Mouse (Mus musculus) small intestine, adult 2 months (tissue): ENCODE measurements around the gene Gm49661. TPM values are rescaled to one million over a fixed set of nuclear protein-coding genes. Genes with fewer than 3 reads are reported as not detected.

Experiments
- H3K27ac ChIP-seq: fragments of 200-500 bp; 2 replicates; pipeline ENCODE4 v1.5.1; 2012; ENCODE audit warnings: low read depth, low read length, control low read depth, inconsistent platforms; ENCODE audit not compliant: insufficient read depth
- H3K27me3 ChIP-seq: fragments of 200-500 bp; 2 replicates; pipeline ENCODE4 v1.6.1; 2012; ENCODE audit warnings: mild to moderate bottlenecking, moderate library complexity, low read length, inconsistent platforms; ENCODE audit not compliant: control insufficient read depth, insufficient read depth
- H3K36me3 ChIP-seq: fragments of 200-500 bp; 2 replicates; pipeline ENCODE4 v1.6.1; 2012; ENCODE audit warnings: mild to moderate bottlenecking, low read length, control low read depth, inconsistent platforms; ENCODE audit not compliant: control insufficient read depth, insufficient read depth
- H3K4me1 ChIP-seq: fragments of 200-500 bp; 2 replicates; pipeline ENCODE4 v1.6.1; 2012; ENCODE audit warnings: low read length, inconsistent platforms, mixed read lengths; ENCODE audit not compliant: control insufficient read depth, insufficient read depth, insufficient read length
- H3K4me3 ChIP-seq: fragments of 200-500 bp; 2 replicates; pipeline ENCODE4 v1.5.1; 2012; ENCODE audit warnings: low read depth, mild to moderate bottlenecking, control low read depth, inconsistent platforms, low read length, moderate library complexity
- CTCF ChIP-seq: fragments of 200-500 bp; IDR thresholded peaks from 2 replicates; pipeline ENCODE4 v1.5.1; 2012; ENCODE audit warnings: low read depth, mild to moderate bottlenecking, control low read depth, inconsistent platforms, low read length, moderate library complexity, mixed read lengths; ENCODE audit not compliant: insufficient replicate concordance, insufficient read length; ENCODE audit errors: extremely low read depth
- POLR2A ChIP-seq: fragments of 200-500 bp; IDR thresholded peaks from 2 replicates; pipeline ENCODE4 v1.6.1; 2012; ENCODE audit warnings: low read depth, mild to moderate bottlenecking, control low read depth, inconsistent platforms, low read length, moderate library complexity
- WGBS: fragments of 180-500 bp; shearing (Covaris S2); methylation state at CpG from one replicate; pipeline ENCODE4 v1.1.7; 2018; 5-methylcytosine and 5-hydroxymethylcytosine counted together
- polyA plus RNA-seq: library from polyadenylated mRNA; depleted of rRNA; stranded (reverse); fragments of >200 nt; gene quantifications from 2 replicates; pipeline ENCODE4 v1.2.3, GENCODE M21; 2012

Gene Gm49661
- polyA plus RNA-seq, 1 experiment = not detected

DNA sequence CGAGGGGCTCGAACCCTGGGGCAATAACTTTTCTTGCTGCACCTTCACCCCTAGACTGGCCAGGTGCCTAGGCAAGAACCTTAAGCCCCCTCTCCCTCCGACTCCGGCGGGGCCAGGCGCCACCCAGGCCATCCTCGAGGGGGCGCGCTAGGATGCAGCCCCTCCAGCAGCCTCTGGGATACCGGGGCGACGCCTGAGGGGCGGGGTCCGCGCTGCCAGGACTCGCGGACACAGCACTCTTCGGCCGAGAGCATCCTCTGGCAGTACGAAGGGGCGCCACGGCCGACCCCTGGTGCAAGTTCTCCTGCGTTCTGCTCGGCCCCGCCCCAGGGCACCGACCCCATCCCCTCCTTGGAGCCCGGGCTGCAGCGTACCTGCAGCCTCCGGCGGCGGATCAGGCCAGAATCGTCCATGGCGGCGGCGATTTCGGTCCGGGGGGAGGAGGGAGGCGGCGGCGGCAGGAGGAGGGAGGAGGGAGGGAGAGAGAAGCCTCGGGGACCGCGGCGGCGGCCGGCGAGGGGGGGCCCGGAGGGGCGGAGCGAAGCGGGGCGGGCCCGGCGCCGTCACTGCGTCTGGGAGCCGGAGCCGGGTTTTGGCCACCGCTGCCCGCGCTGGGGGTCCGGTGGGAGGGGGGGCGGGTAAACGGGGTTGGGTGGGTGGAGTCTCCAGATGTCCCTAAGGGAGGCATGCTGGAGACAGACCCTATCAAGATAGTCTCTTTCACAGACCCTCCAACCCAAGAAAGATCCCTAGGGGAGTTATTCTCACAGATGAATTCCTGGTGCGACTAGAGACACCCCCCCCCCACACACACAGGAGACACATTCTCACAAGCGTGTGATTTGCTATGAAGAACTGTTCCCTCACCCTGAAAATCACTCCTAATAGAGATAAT lies 23.4 kb downstream of the Gm49661 start:
- H3K4me1 ChIP-seq = peaks cover 3% of the 10 kb centered on the region; the same call in 1 of the 2 replicates
- 2% methylated on average over 60 of the region's 67 CpGs for WGBS
- peak overlapping the region; percentile 26 for H3K4me3 ChIP-seq
- TF ChIP-seq POLR2A (no peak), CTCF (no peak)
- no peaks in the 10 kb centered on the region for H3K36me3 ChIP-seq
- H3K27me3 ChIP-seq = peaks cover 44% of the 10 kb centered on the region
- no peak overlapping the region for H3K27ac ChIP-seq

DNA sequence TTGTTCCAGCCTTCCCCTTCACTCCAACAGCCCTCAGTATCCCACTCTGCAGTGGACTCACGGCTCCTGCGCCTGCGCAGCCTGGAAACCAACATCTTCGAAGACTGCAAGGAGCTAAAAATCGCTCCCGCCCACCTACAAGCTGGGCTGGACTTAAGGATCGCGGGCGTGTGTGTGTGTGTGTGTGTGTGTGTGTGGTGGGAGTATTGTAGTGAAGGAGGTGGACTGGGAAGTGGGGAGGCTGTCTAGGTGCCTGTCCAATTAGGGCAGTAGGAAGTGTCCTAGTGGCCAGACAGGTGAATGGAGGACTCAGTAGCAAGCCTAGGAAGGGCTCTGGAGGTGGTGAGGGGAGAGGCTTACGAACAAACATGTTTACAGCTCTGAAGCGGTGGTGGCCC lies 24.0 kb downstream of the Gm49661 start:
- Histone ChIP-seq H3K4me1 (peaks cover 3% of the 10 kb centered on the region; the same call in 1 of the 2 replicates), H3K36me3 (no peaks in the 10 kb centered on the region), H3K27ac (no peak overlapping the region), H3K27me3 (peaks cover 41% of the 10 kb centered on the region), H3K4me3 (no peak overlapping the region)
- TF ChIP-seq POLR2A (no peak), CTCF (no peak)
- 7% methylated on average over 11 of the region's 11 CpGs for WGBS

DNA sequence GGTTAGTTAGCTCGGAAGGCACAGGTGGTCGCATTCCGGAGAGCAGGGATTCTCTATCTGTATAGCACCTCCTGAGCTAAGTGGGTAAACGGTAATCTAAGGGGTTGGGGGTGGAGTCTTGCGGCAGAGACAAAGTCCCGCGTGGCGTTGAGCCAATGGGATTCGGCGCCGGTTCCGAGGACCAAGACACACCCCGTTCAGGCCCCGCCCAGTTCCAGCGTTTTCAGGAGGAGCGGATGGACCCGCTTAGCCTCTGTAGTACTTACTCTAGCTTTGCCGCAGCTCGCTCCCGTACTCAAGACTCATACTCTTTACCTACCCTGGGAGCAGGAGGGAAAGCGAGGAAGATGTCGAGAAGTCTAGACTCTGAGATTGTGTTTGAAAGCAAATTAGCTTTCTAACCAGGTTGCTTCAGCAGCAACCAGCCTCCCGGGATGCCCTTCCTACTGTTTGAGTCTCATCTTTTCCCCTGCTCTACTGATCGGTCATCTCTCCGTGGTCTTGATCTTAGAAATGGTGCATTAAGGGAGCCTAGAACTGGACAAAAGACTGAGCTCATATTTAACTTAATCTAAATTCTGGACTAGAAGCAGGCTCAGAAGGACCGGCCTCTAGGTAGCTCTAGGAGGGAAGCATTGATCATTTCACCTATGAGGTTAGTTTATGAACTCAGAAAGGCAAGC lies 24.6 kb downstream of the Gm49661 start:
- no peak overlapping the region for H3K4me3 ChIP-seq
- H3K27me3 ChIP-seq = peaks cover 35% of the 10 kb centered on the region

DNA sequence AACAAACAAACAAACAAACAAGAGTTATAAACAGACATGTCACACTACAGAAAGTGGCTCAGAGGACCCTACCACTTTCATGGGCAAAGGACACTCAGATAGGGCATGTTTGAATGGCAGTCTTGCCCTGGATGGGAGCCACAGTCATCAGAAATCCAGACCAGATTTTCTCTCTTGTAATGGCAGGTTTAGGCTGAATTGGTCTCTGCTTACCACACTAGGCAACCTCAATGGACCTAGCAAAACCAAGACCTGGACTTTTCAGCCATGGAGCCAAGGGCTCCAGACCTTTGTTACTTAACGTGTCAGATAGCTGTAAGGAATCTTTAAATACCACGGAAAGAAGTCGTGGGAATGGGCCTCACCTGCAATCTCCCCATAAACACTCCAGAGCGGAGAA lies 25.5 kb downstream of the Gm49661 start:
- H3K27me3 ChIP-seq = peaks cover 35% of the 10 kb centered on the region
- H3K4me1 ChIP-seq = peaks cover 3% of the 10 kb centered on the region; the same call in 1 of the 2 replicates
- WGBS = 20% methylated on average over 4 of the region's 4 CpGs
- H3K36me3 ChIP-seq = no peaks in the 10 kb centered on the region
- H3K4me3 ChIP-seq = no peak overlapping the region
- no peak overlapping the region for H3K27ac ChIP-seq
- TF ChIP-seq CTCF (no peak), POLR2A (no peak)

More for the DNA sequence above, 24.6 kb downstream of the Gm49661 start:
- Histone ChIP-seq H3K36me3 (no peaks in the 10 kb centered on the region), H3K4me1 (peaks cover 3% of the 10 kb centered on the region; the same call in 1 of the 2 replicates), H3K27ac (no peak overlapping the region)
- TF ChIP-seq POLR2A (no peak), CTCF (no peak)
- WGBS = 3% methylated on average over 26 of the region's 26 CpGs

DNA sequence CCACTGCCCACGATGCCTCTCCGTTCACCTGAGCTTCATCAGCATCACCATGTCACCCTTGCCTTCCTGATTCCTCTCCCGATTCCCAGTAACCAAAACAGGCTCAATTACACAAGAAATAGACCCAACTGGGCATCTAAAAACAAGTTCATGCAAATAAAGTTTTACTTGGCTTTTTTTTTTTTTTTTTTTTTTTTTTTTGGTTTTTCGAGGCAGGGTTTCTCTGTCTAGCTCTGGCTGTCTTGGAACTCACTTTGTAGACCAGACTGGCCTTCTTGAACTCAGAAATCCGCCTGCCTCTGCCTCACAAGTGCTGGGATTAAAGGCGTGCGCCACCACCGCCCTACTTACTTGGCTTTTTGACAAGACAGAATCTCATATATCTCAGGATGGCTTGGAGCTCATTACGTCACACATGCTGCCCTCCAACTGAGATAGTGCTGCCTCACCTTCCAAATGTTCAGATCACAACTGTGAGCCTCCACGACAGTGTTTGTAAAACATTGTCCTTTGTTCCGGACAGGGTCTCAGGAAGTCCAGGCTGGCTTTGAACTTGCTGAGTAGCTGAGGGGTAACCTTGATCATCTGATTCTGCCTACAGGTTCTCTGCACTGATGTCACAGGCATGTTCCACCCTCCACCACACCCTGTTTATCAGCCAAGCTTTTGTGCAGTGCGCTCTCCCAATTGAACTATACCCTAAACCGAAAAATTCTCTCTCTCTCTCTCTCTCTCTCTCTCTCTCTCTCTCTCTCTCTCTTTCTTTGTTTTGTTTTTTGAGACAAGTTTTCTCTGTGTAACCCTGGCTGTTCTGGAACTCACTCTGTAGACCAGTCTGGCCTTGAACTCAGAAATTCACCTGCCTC lies 31.4 kb downstream of the Gm49661 start:
- Histone ChIP-seq H3K36me3 (no peaks in the 10 kb centered on the region), H3K27ac (no peak overlapping the region), H3K4me1 (peaks cover 3% of the 10 kb centered on the region; the same call in 1 of the 2 replicates), H3K27me3 (peaks cover 28% of the 10 kb centered on the region), H3K4me3 (no peak overlapping the region)
- TF ChIP-seq POLR2A = no peak
- no peak for TF ChIP-seq CTCF
- WGBS = 50% methylated on average over 13 of the region's 13 CpGs

DNA sequence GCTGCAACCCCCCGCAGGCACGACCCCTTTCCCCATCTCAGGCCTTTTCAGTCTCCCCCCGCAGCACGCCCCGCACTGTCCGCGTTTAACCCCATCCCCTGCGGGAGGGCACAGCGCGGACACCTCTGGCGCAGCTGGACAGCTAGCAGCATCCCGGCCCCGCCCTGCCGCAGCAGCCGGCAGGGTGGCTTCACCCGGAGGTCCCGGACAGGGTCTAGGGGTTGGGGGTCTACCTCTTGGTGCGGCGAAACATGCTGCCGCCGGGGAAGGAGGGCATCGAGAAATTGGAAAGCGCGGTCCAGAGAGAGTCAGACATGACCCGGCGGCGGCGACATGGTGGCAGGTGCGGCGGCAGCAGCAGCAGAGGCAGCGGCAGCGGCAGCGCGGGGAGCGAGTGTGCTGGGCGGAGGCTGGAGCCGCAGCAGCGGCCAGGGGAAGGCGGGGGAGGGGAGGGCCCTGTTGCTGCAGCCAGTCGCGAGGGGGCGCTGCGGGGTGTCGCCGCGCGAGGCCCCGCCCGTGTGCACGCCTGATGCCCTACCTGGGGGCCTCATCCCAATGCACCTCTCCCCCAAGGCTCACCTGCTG lies 32.2 kb downstream of the Gm49661 start, which contains the start of gene Mast1:
Gene Mast1, minus strand, starts transcription at position 398 of the 585 bp plus-strand sequence.
- no peak within 1 kb of the TSS for H3K27ac ChIP-seq
- whole genome bisulfite sequencing = 1% methylated on average over 48 of the region's 50 CpGs
- H3K4me3 ChIP-seq = peak within 1 kb of the TSS; percentile 52
- no peak for TF ChIP-seq POLR2A
- TF ChIP-seq CTCF = peak; percentile 51
- H3K4me1 ChIP-seq = peaks cover 3% of the 10 kb centered on the region; the same call in 1 of the 2 replicates
- H3K36me3 ChIP-seq = no peaks in the 10 kb centered on the region
- H3K27me3 ChIP-seq = peaks cover 28% of the 10 kb centered on the region
